Mouse (Mus musculus) MEL (cell line): ENCODE data around the gene Itprip. TPM values are rescaled to one million over a fixed set of nuclear protein-coding genes. Genes with fewer than 3 reads are reported as not detected.

ENCODE experiments used
- DNase-seq: peaks from one replicate; pipeline ENCODE4 v3.0.0; 2011; ENCODE audit warnings: low read depth, low spot score
- H3K27ac ChIP-seq: 2 replicates; pipeline ENCODE4 v1.5.1; 2012; ENCODE audit warnings: low read depth, mild to moderate bottlenecking, control low read depth, low read length, moderate library complexity; ENCODE audit not compliant: control insufficient read depth
- H3K27me3 ChIP-seq, 2 experiments: fragments of 150-350 bp in 1 of 2; sonication (generic) in 1 of 2; 2 replicates each; pipeline ENCODE4 v1.6.1; 2012; ENCODE audit warnings: low read length in 2 of 2, mild to moderate bottlenecking in 2 of 2, improper control_type of control experiment in 1 of 2, moderate library complexity in 1 of 2; ENCODE audit not compliant: insufficient read depth in 2 of 2, control insufficient read depth in 1 of 2
- H3K36me3 ChIP-seq, 2 experiments: 2 replicates each; pipeline ENCODE4 v1.6.1; 2012 to 2014; ENCODE audit warnings: low read length in 2 of 2, improper control_type of control experiment in 1 of 2, inconsistent platforms in 1 of 2, mild to moderate bottlenecking in 1 of 2; ENCODE audit not compliant: insufficient read depth in 2 of 2, control insufficient read depth in 1 of 2
- H3K4me1 ChIP-seq, 2 experiments: fragments of 150-350 bp in 1 of 2; sonication (generic) in 1 of 2; 2 replicates each; pipeline ENCODE4 v1.6.1; 2012; ENCODE audit warnings: low read length in 2 of 2, improper control_type of control experiment in 1 of 2, mild to moderate bottlenecking in 1 of 2; ENCODE audit not compliant: insufficient read depth in 2 of 2, control insufficient read depth in 1 of 2
- H3K4me3 ChIP-seq, 2 experiments: fragments of 150-350 bp in 1 of 2; sonication (generic) in 1 of 2; 2 replicates each; pipeline ENCODE4 v1.5.1; 2012; ENCODE audit warnings: low read depth in 2 of 2, low read length in 2 of 2, mild to moderate bottlenecking in 2 of 2, moderate library complexity in 2 of 2, control low read depth in 1 of 2, improper control_type of control experiment in 1 of 2; ENCODE audit not compliant: control insufficient read depth in 1 of 2, insufficient read depth in 1 of 2
- H3K79me2 ChIP-seq: 2 replicates; pipeline ENCODE4 v1.6.1; 2012; ENCODE audit warnings: mild to moderate bottlenecking, low read length, moderate library complexity; ENCODE audit not compliant: control insufficient read depth, poor library complexity, insufficient read depth
- H3K9ac ChIP-seq: 2 replicates; pipeline ENCODE4 v1.6.1; 2012; ENCODE audit warnings: low read depth, mild to moderate bottlenecking, control low read depth, low read length, moderate library complexity; ENCODE audit not compliant: control insufficient read depth, poor library complexity, severe bottlenecking
- H3K9me3 ChIP-seq: fragments of 150-350 bp; sonication (generic); replicated peaks from 2 replicates; pipeline ENCODE4 v1.6.1; 2012; ENCODE audit warnings: mild to moderate bottlenecking, low read length, improper control_type of control experiment, moderate library complexity; ENCODE audit not compliant: insufficient read depth
- BHLHE40 ChIP-seq: IDR thresholded peaks from 2 replicates; pipeline ENCODE4 v1.6.1; 2012; ENCODE audit warnings: low read depth, mild to moderate bottlenecking, inconsistent platforms, low read length, improper control_type of control experiment, borderline replicate concordance
- CHD1 ChIP-seq: IDR thresholded peaks from 2 replicates; pipeline ENCODE4 v1.6.1; 2012; ENCODE audit warnings: low read depth, mild to moderate bottlenecking, inconsistent platforms, low read length, improper control_type of control experiment
- CTCF ChIP-seq, 3 experiments: IDR thresholded peaks in 2 of 3; conservative IDR thresholded peaks in 1 of 3; 2 replicates each; pipeline ENCODE4 v1.5.1; 2011 to 2012; ENCODE audit warnings: low read length in 3 of 3, low read depth in 2 of 3, mild to moderate bottlenecking in 2 of 3, improper control_type of control experiment in 1 of 3, inconsistent platforms in 1 of 3, mixed read lengths in 1 of 3, moderate library complexity in 1 of 3; ENCODE audit not compliant: control insufficient read depth in 1 of 3, insufficient read depth in 1 of 3, poor library complexity in 1 of 3, severe bottlenecking in 1 of 3
- E2F4 ChIP-seq: IDR thresholded peaks from 2 replicates; pipeline ENCODE4 v1.6.1; 2011; ENCODE audit warnings: low read depth, low read length, improper control_type of control experiment, borderline replicate concordance
- EP300 ChIP-seq, 2 experiments: IDR thresholded peaks; 2 replicates each; pipeline ENCODE4 v1.6.1; 2011; ENCODE audit warnings: improper control_type of control experiment in 2 of 2, low read length in 2 of 2, low read depth in 1 of 2, mild to moderate bottlenecking in 1 of 2
- ETS1 ChIP-seq: IDR thresholded peaks from 2 replicates; pipeline ENCODE4 v1.6.1; 2012; ENCODE audit warnings: low read depth, mild to moderate bottlenecking, inconsistent platforms, low read length, improper control_type of control experiment, moderate library complexity
- HCFC1 ChIP-seq: IDR thresholded peaks from 2 replicates; pipeline ENCODE4 v1.6.1; 2012; ENCODE audit warnings: low read depth, mild to moderate bottlenecking, inconsistent platforms, low read length, improper control_type of control experiment, moderate library complexity
- JUND ChIP-seq: IDR thresholded peaks from 2 replicates; pipeline ENCODE4 v1.6.1; 2011; ENCODE audit warnings: low read depth, mild to moderate bottlenecking, improper control_type of control experiment, low read length
- KAT2A ChIP-seq: conservative IDR thresholded peaks from 2 replicates; pipeline ENCODE4 v1.6.1; 2012; ENCODE audit warnings: low read depth, low read length, improper control_type of control experiment, inconsistent platforms
- MAFK ChIP-seq: IDR thresholded peaks from 2 replicates; pipeline ENCODE4 v1.6.1; 2011; ENCODE audit warnings: low read depth, mild to moderate bottlenecking, low read length, improper control_type of control experiment, borderline replicate concordance
- MAX ChIP-seq: IDR thresholded peaks from 2 replicates; pipeline ENCODE4 v1.6.1; 2011; ENCODE audit warnings: low read length, improper control_type of control experiment
- MAZ ChIP-seq: IDR thresholded peaks from 2 replicates; pipeline ENCODE4 v1.6.1; 2012; ENCODE audit warnings: low read depth, mild to moderate bottlenecking, inconsistent platforms, low read length, improper control_type of control experiment
- MEF2A ChIP-seq: IDR thresholded peaks from 2 replicates; pipeline ENCODE4 v1.6.1; 2014; ENCODE audit warnings: low read depth, mild to moderate bottlenecking, inconsistent platforms, low read length, improper control_type of control experiment; ENCODE audit not compliant: poor library complexity, insufficient replicate concordance, severe bottlenecking; ENCODE audit errors: extremely low read depth
- MYC ChIP-seq: IDR thresholded peaks from 2 replicates; pipeline ENCODE4 v1.6.1; 2011; ENCODE audit warnings: low read depth, mild to moderate bottlenecking, low read length, improper control_type of control experiment, moderate library complexity
- NRF1 ChIP-seq: IDR thresholded peaks from 2 replicates; pipeline ENCODE4 v1.6.1; 2014; ENCODE audit warnings: low read depth, mild to moderate bottlenecking, inconsistent platforms, low read length, improper control_type of control experiment, moderate library complexity; ENCODE audit not compliant: poor library complexity, insufficient read depth, severe bottlenecking
- POLR2A ChIP-seq, 2 experiments: IDR thresholded peaks; 2 replicates each; pipeline ENCODE4 v1.6.1; 2011 to 2012; ENCODE audit warnings: low read length in 2 of 2, mild to moderate bottlenecking in 2 of 2, control low read depth in 1 of 2, improper control_type of control experiment in 1 of 2, low read depth in 1 of 2, moderate library complexity in 1 of 2; ENCODE audit not compliant: control insufficient read depth in 1 of 2, insufficient read depth in 1 of 2, poor library complexity in 1 of 2
- POLR2AphosphoS5 ChIP-seq: IDR thresholded peaks from 2 replicates; pipeline ENCODE4 v1.6.1; 2012; ENCODE audit warnings: low read depth, borderline replicate concordance, mild to moderate bottlenecking, inconsistent platforms, low read length, moderate library complexity, mixed read lengths
- RCOR1 ChIP-seq: IDR thresholded peaks from 2 replicates; pipeline ENCODE4 v1.6.1; 2012; ENCODE audit warnings: low read depth, mild to moderate bottlenecking, inconsistent platforms, low read length, improper control_type of control experiment
- SMC3 ChIP-seq: IDR thresholded peaks from 2 replicates; pipeline ENCODE4 v1.6.1; 2011; ENCODE audit warnings: low read depth, low read length, improper control_type of control experiment
- TAL1 ChIP-seq: IDR thresholded peaks from 2 replicates; pipeline ENCODE4 v1.6.1; 2012; ENCODE audit warnings: mild to moderate bottlenecking, inconsistent platforms, low read length, moderate library complexity, mixed read lengths
- TBP ChIP-seq: IDR thresholded peaks from 2 replicates; pipeline ENCODE4 v1.8.0; 2011; ENCODE audit warnings: low read depth, low read length, improper control_type of control experiment
- TCF12 ChIP-seq: IDR thresholded peaks from 2 replicates; pipeline ENCODE4 v1.6.1; 2014; ENCODE audit warnings: low read depth, mild to moderate bottlenecking, inconsistent platforms, low read length, improper control_type of control experiment, moderate library complexity
- ZMIZ1 ChIP-seq: IDR thresholded peaks from 2 replicates; pipeline ENCODE4 v1.6.1; 2012; ENCODE audit warnings: low read depth, mild to moderate bottlenecking, inconsistent platforms, low read length, improper control_type of control experiment, moderate library complexity
- ZNF384 ChIP-seq: IDR thresholded peaks from 2 replicates; pipeline ENCODE4 v1.6.1; 2012; ENCODE audit warnings: low read depth, mild to moderate bottlenecking, inconsistent platforms, low read length, improper control_type of control experiment
- polyA plus RNA-seq, 2 experiments: library from polyadenylated mRNA; stranded (reverse) in 1 of 2; unstranded in 1 of 2; fragments of >175 nt in 1 of 2; fragments of >200 nt in 1 of 2; gene quantifications; 2 replicates each; pipeline versions ENCODE4 v1.2.1 to v1.2.4; 2012; ENCODE audit warnings: low replicate concordance in 2 of 2, low read depth in 1 of 2; ENCODE audit not compliant: insufficient read length in 2 of 2, insufficient read depth in 1 of 2, missing spikeins in 1 of 2
- total RNA-seq: library from RNA; depleted of rRNA; stranded (reverse); fragments of 300-350 nt; gene quantifications from 2 replicates; pipeline ENCODE4 v1.2.3, GENCODE M21; 2012

Itprip gene
- total and polyA plus RNA-seq, 3 experiments = 26.3 to 26.9 TPM; not detected in 1

GRCm38 (mm10) chr19:47905603-47906002 lies 13.5 kb downstream of the Itprip start (continued):
- TF ChIP-seq NRF1 (no peak), JUND (no peak), EP300 (IDR thresholded peaks at IDR 0.05; ENCODE audit: low read depth in 1 of 2, low read length in 2 of 2) (peak; percentile 79), ETS1 (peak; percentile 80), CTCF (IDR thresholded peaks at IDR 0.05 in 2 of 3, conservative IDR thresholded peaks at IDR 0.05 in 1 of 3; ENCODE audit: control insufficient read depth in 1 of 3, insufficient read depth in 1 of 3, low read depth in 2 of 3, low read length in 3 of 3, poor library complexity in 1 of 3, severe bottlenecking in 1 of 3) (no peak), MAFK (no peak), CHD1 (no peak), RCOR1 (peak; percentile 46; the same call in 1 of the 2 replicates), TAL1 (no peak), MAX (no peak; the same call in 1 of the 2 replicates), ZNF384 (no peak)

- Histone ChIP-seq H3K4me1 (peaks cover 19 to 47% of the 10 kb centered on the region in 2 experiments), H3K9ac (no peak overlapping the region), H3K9me3 (no peaks in the 10 kb centered on the region), H3K4me3 (no peak overlapping the region), H3K79me2 (peaks cover 40% of the 10 kb centered on the region), H3K27ac (peak overlapping the region; percentile 53), H3K27me3 (no peaks in the 10 kb centered on the region), H3K36me3 (peaks cover 0 to 36% of the 10 kb centered on the region in 2 experiments; a peak in 2 of 4 replicates)
- TF ChIP-seq TBP (no peak), TAL1 (no peak), MEF2A (no peak), RCOR1 (no peak), ETS1 (no peak), HCFC1 (no peak), POLR2AphosphoS5 (no peak), MAZ (no peak), TCF12 (no peak; the same call in 1 of the 2 replicates), NRF1 (no peak), SMC3 (no peak), MYC (no peak), E2F4 (no peak), BHLHE40 (no peak), MAX (no peak), ZMIZ1 (no peak), KAT2A (no peak), JUND (no peak), POLR2A (IDR thresholded peaks at IDR 0.05; ENCODE audit: control insufficient read depth in 1 of 2, insufficient read depth in 1 of 2, low read depth in 1 of 2, low read length in 2 of 2, poor library complexity in 1 of 2) (no peak)
- no peak for DNase-seq
These were observed 14.0 kb downstream of the Itprip start for GRCm38 (mm10) chr19:47905081-47905480.
